Mouse (Mus musculus) v-Abl transformed pro-B cells (cell line): ENCODE results near the gene Aff1.

Source experiments
- in situ Hi-C, 2 experiments: fragments of 400-800 bp; cut with MboI; formaldehyde crosslinking; loops; one replicate each; pipeline ENCODE4 v1.15.1; 2025; ENCODE audit not compliant: unreplicated experiment in 2 of 2

The Aff1 gene

GRCm38 (mm10) chr5:103690190-103690589 lies 2.0 kb upstream of the Aff1 start:
- in situ Hi-C loops: loop anchor here (25.0 kb wide), 1 partner anchor 1203 kb away; the partner anchor contains the start of gene Arhgap24 (in 2 of the 2)

- in situ Hi-C loops: loop anchor here (25.0 kb wide), 1 partner anchor 1204 kb away; the partner anchor contains the start of gene Arhgap24 (in 2 of the 2)
These were observed 1.0 kb upstream of the Aff1 start for GRCm38 (mm10) chr5:103691171-103691570.

- in situ Hi-C loops: loop anchor here (25.0 kb wide), 1 partner anchor 1205 kb away; the partner anchor contains the start of gene Arhgap24 (in 2 of the 2)
These were observed 412 bp downstream of the Aff1 start for GRCm38 (mm10) chr5:103692531-103693040.

GRCm38 (mm10) chr5:103693041-103693641 lies 967 bp downstream of the Aff1 start:
- in situ Hi-C loops: loop anchor here (25.0 kb wide), 1 partner anchor 1206 kb away; the partner anchor contains the start of gene Arhgap24 (in 2 of the 2)

- in situ Hi-C loops: loop anchor here (25.0 kb wide), 1 partner anchor 1207 kb away; the partner anchor contains the start of gene Arhgap24 (in 2 of the 2)
These were observed 1.9 kb downstream of the Aff1 start for GRCm38 (mm10) chr5:103694094-103694493.

- in situ Hi-C loops: loop anchor here (5.0 to 25.0 kb wide), 3 partner anchors 34 to 1211 kb away; partner anchors contain the start of gene Arhgap24 (in 2 of the 2)
These were observed 5.8 kb downstream of the Aff1 start for GRCm38 (mm10) chr5:103697875-103698491.

- in situ Hi-C loops: loop anchor here (5.0 to 25.0 kb wide), 3 partner anchors 34 to 1211 kb away; partner anchors contain the start of gene Arhgap24 (in 2 of the 2)
These were observed 6.4 kb downstream of the Aff1 start for GRCm38 (mm10) chr5:103698577-103698976.

GRCm38 (mm10) chr5:103699537-103699936 lies 7.4 kb downstream of the Aff1 start:
- in situ Hi-C loops: loop anchor here (5.0 to 25.0 kb wide), 3 partner anchors 33 to 1212 kb away; partner anchors contain the start of gene Arhgap24 (in 2 of the 2)

- in situ Hi-C loops: no loop called here
These were observed 8.5 kb downstream of the Aff1 start for GRCm38 (mm10) chr5:103700661-103701060.

GRCm38 (mm10) chr5:103701466-103701865 lies 9.3 kb downstream of the Aff1 start:
- in situ Hi-C loops: no loop called here

- in situ Hi-C loops: no loop called here
These were observed 10.4 kb downstream of the Aff1 start for GRCm38 (mm10) chr5:103702527-103702926.

- in situ Hi-C loops: no loop called here
These were observed 13.2 kb downstream of the Aff1 start for GRCm38 (mm10) chr5:103705331-103705730.

- in situ Hi-C loops: no loop called here
These were observed 13.7 kb downstream of the Aff1 start for GRCm38 (mm10) chr5:103705874-103706273.

GRCm38 (mm10) chr5:103709044-103709443 lies 16.9 kb downstream of the Aff1 start:
- in situ Hi-C loops: no loop called here

- in situ Hi-C loops: no loop called here
These were observed 19.7 kb downstream of the Aff1 start for GRCm38 (mm10) chr5:103711886-103712285.

GRCm38 (mm10) chr5:103713422-103713821 lies 21.2 kb downstream of the Aff1 start:
- in situ Hi-C loops: no loop called here

- in situ Hi-C loops: no loop called here
These were observed 22.8 kb downstream of the Aff1 start for GRCm38 (mm10) chr5:103714943-103715342.

- in situ Hi-C loops: no loop called here
These were observed 24.7 kb downstream of the Aff1 start for GRCm38 (mm10) chr5:103716824-103717342.

GRCm38 (mm10) chr5:103719131-103719530 lies 27.0 kb downstream of the Aff1 start:
- in situ Hi-C loops: no loop called here

GRCm38 (mm10) chr5:103719851-103720250 lies 27.7 kb downstream of the Aff1 start:
- in situ Hi-C loops: loop anchor here in 1 of 2 experiments (10.0 kb wide), 1 partner anchor 1785 kb away; no protein-coding TSS in a partner anchor

GRCm38 (mm10) chr5:103720967-103721366 lies 28.8 kb downstream of the Aff1 start:
- in situ Hi-C loops: loop anchor here in 1 of 2 experiments (10.0 kb wide), 1 partner anchor 1784 kb away; no protein-coding TSS in a partner anchor
